Mouse (Mus musculus) gastrocnemius, postnatal 25 days (tissue): ENCODE results near the gene Fam118a. TPM values are rescaled to one million over a fixed set of nuclear protein-coding genes. Genes with fewer than 3 reads are reported as not detected.
A peak's percentile ranks its signal among the peaks of the same experiment; 100 is the strongest.
"Not testable (repeated sequence)": the region's sequence is repeated elsewhere in the genome, so short reads cannot be mapped to it uniquely, and the experiment has no call there.

Experiments
- DNase-seq: peaks from one replicate; pipeline ENCODE4 v3.0.0; 2022
- long read RNA-seq, 2 experiments: library from polyadenylated mRNA; stranded (forward); transcript quantifications; one replicate each; pipeline ENCODE4 v2.0.0; 2021
- total RNA-seq, 2 experiments: library from RNA; stranded (reverse); gene quantifications; 1 replicate in 1 of 2; 2 replicates in 1 of 2; pipeline ENCODE4 v1.2.3; 2021

Gene Fam118a
- total RNA-seq: 1 to 10 TPM; 3.9 to 4.1 TPM
- long read RNA-seq, experiment 1, partial matches to known transcripts: 0 of 9 reads
- long read RNA-seq, experiment 1, other reads (novel, unspliced or antisense): 5 of 9 reads
- long read RNA-seq, experiment 2, partial matches to known transcripts: 0 of 6 reads
- long read RNA-seq, experiment 2, other reads (novel, unspliced or antisense): 4 of 6 reads

DNA sequence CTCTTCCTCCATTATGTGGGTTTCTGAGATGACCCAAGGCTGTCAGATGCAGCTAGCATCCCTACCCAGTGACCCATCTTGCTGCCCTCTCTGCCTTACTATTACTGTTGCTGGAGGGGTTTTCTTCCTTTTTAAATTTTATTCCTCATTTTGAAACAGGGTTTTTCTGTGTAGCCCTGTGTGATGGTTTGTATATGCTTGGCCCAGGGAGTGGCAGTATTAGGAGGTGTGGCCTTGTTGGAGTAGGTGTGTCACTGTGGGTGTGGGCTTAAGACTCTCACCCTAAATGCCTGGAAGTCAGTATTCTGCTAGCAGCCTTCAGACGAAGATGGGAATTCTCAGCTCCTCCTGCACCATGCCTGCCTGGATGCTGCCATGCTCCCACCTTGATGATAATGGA, at the start of gene Fam118a:
Fam118a (plus strand) TSS at position 301 of the 400 bp plus-strand sequence.
- not testable (repeated sequence) for DNase-seq

GRCm38 (mm10) chr15:84981609-84982313, 47.0 kb upstream of the Fam118a start:
- no peak for DNase-seq

- no peak for DNase-seq
These were observed 45.9 kb upstream of the Fam118a start for GRCm38 (mm10) chr15:84982888-84983287.

- no peak for DNase-seq
These were observed 45.0 kb upstream of the Fam118a start for GRCm38 (mm10) chr15:84983721-84984120.

- DNase-seq: no peak
These were observed 43.1 kb upstream of the Fam118a start for GRCm38 (mm10) chr15:84985516-84986160.

DNA sequence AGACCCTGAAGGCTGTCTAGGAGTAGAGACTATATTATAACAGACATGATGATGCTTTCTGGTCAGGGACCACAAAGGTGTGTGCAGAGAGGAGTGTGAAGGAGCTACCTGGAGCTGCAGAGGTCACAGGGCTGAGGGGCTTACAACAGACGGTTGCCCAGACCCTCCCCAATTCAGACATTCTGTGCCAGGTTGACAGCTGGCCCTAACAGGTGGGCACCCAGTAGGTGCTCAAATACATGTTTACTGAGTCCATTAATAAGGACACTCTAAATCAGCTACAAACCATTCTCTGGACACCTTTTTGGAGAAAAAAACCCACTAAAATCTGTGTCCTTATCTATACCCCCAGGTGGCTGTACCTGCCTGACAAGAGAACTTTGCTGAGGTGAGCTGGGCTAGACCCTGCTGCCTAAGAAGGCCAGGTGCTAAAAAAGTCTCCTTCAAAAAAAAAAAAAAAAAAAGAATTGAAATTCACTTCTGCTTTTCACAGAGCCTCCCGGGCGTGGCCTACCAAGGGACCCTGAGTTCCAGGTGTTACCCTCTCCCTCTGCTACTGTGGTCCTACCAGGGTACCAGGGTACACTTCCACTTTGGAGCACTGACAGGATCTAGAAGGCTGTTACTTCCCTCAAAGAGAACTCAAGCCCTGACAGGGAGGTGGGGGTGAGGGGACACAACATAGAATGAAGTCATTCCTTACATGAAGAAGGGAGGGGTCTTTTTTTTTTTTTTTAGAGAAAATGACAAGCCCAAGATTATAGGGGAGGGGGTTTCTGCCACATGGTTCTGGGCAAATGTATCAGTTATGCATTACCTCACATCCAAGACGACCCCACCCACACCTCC, 42.4 kb upstream of the Fam118a start:
- DNase-seq: no peak

DNA sequence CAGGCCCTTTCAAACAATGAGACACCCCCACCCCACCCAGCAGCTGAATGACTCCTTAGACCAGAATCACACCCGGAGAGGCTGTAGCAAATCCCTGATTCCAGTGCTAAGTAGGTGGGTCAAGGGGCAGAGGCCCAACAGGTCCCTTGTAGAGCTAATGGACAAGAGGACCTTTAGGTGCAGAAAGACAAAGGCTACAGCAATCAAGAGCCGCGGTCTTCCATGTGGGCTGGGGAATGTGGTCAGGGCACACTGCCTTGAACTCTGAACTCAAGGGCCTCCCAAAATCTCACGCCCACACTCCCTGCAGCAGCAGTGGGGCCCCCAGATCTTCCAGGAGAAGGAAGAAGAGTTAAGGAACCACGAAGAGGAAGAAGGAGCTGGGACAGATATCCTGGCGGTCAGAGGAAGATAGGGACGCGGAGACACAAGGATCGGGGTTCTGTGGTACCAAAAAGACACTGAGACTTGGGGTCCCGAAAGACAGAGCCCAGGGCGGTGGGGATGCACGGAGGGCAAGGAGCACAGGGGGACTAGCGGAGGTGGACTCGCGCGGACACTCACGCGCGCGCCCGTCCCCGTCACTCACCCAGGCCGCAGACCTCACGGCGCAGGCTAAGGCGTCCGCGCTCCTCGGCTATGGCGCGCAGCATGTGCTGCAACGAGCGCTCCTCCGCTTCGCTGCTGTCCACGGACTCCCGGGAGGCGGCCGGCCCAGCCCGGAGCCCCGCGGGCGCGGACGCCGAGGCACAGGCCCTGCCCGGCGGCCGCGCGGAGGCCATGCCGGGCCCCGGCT, 41.5 kb upstream of the Fam118a start:
- peak; percentile 45 for DNase-seq

DNA sequence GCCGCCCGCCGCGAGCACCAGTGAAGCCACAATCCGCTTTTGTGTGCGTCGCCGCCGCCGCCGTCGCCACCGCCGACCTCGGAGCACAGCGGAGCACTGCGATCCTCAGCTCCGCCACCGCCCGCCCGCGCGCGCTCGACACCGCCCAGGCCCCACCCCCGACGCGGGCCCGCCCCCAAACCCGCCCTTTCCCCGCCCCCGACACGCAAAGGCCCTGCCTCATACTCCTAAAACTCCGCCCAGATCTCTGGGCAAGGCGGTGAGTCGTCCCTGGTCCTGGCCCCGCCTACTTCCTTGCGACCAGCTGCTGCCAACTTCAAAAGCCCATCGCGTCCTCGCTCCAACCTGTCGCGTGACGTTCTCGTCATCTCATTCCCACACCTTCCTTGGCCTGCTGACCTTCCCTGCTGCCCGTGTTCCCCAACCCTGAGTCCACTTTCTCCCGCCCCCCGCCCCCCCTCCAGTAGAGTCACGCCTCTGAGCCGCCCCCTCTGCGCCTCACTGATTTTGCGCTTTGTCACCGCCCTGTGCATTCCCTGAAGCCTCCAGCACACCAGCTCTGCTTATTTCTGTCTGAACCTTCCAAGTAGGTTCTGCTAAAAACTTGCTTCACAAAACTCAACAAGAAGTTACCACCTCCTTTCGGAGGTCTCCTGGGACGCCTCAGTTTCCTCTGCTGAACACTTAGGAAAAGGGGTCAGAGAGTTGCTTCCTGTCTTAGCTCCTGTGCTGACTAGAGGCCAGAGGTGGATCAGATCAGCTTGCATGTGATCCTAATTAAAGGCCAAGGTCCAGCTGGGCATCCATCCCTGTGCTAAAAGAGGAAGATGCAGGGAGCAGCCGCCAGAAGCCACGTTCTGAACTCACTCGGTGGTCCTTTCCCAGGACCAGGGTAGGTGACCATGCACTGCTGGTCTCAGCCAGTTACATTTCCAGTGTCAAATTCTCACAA, 40.6 kb upstream of the Fam118a start, which contains the start of gene 5031439G07Rik:
5031439G07Rik (minus strand) TSS at position 678 of the 952 bp plus-strand sequence.
- peak; percentile 94 for DNase-seq

DNA sequence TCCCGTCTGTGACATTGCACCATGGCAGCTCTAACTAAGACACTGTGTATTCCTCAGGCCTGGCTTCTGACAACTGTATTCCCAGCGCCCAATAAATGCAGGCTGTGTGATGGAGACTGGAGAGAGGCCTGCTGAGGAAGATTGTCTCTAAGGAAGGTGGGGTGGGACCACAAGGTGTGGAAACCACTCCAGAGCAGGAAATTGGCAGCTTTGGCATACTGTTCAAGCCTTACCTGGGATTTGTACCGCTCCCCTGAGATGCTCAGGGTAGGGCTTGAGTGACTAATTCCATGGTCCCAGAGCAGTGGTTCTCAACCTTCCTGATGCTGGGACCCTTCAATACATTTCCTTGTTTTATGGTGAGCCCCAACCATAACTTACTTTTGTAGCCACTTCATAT, 39.6 kb upstream of the Fam118a start:
- DNase-seq: no peak

GRCm38 (mm10) chr15:84989771-84990170, 39.0 kb upstream of the Fam118a start:
- DNase-seq: no peak

- no peak for DNase-seq
These were observed 34.2 kb upstream of the Fam118a start for GRCm38 (mm10) chr15:84994498-84994897.

DNA sequence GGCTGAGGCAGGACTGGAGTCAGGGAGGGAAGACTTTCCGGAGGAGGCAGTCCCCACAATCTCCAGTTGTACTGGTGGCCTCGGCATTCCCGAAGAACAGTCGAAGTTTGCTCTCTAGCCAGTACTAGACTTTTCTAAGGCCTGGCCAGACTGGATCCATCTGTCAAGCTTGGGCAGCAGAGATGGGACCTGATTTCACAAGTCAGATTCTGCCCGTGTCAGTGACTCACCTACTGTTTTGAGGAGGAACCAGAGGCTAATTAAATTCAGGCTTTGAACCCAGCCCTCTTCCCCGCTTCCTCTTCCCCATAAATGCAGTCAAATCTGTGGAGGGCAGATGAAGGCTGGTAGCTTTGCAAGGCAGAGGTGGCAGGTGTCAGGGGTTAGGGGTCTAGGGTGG, 33.7 kb upstream of the Fam118a start:
- no peak for DNase-seq

GRCm38 (mm10) chr15:84995967-84996366, 32.8 kb upstream of the Fam118a start:
- peak; percentile 55 for DNase-seq

DNA sequence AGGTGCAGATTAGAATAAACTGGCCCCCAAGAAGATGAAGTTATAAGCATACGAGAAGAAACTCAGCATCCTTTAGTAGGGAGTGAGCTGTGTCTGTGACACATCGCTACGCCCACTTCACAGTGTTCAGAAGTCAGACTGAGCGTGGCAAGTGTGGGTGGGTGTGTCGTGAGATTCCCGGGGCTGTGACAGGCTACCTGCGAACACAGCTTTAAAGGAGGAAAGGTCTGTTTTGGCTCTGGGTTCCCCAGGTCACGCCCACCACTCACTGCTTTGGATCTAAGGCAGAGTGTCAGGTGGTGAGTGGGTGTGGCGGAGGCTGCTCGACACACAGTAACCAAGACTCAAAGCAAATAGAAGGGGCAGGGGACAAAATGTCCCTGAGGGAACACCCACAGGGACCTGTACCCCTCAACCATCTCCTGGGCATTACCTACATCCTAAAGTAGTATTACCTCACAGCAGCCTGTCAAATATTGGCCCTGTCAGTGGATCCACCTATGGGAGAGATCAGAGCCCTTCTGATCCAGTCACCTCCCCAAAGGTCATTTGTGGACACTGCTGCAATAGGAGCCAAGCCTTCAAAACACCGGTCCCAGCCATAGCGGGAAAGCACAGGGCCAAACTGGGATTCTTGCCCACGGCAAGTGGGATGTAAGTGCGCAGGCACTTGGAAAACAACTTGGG, 30.8 kb upstream of the Fam118a start:
- no peak for DNase-seq

- no peak for DNase-seq
These were observed 28.8 kb upstream of the Fam118a start for GRCm38 (mm10) chr15:84999911-85000310.

DNA sequence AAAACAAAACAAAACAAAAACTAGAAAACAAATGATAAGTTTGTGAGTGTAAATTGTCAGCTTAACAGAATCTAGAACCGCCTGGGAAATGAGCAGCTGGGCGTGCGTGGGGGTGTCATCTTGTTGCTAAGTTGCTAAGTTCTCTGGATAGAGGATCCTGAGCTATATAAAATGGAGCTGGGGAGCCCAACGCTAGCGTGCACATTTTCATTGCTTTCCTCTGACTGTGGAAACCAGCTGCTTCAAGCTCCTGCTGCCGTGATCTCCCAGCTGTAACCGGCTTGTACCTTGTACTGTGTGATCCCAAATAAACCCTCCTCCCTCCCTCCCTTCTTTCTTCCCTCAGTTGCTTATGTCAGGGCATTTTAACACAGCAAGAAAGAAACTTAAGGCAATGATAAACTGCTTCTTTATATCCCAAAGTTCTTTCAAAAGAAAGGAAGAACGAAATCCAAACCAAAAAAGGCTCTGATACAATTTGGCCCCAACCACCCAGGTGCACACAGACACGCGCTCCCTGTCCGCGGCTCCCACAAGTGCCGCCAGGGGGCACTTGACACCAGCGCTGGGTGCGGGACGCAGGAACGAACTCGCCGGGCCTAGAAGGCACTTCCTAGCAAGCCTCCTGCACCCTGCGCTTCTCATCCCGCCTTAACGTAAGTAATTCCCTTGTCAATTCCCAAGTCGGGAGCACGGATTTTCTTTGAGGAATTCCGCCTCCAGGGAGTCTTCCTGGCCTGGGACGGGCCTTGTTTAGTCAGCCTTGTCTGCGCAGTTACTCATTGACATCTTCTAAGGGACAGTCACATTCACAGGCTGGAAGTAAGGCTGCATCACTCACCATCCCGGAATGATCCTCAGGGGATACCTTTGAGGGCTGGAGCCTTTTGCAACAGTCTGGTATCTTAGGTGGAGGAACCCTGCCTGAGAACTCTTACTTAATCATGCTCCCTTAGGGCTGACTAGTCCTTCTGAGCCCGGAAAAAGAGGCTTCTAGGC, 27.5 kb upstream of the Fam118a start:
- peak; percentile 62 for DNase-seq

- DNase-seq: no peak
These were observed 19.1 kb upstream of the Fam118a start for GRCm38 (mm10) chr15:85009666-85010065.

- no peak for DNase-seq
These were observed 16.7 kb upstream of the Fam118a start for GRCm38 (mm10) chr15:85011895-85012661.
